Mouse (Mus musculus): ENCODE measurements at regions not wholly inside any gene's neighbourhood (a gene's known extent, or its start where the extent isn't known, plus 50 kb on each side); places are given as distances from the start of the nearest gene placed in this dataset.

GRCm38 (mm10) chr19:15791264-15791913, 155.7 kb downstream of the Psat1 start:
- H3K4me1 ChIP-seq (replicated peaks; ENCODE audit: control insufficient read depth, insufficient read depth): no peaks in the 10 kb centered on the region
- no peaks in the 10 kb centered on the region; the same call in 1 of the 2 replicates for H3K9me3 ChIP-seq (ENCODE audit: control insufficient read depth, low read length)
- H3K36me3 ChIP-seq (ENCODE audit: control insufficient read depth, insufficient read depth, low read length): no peaks in the 10 kb centered on the region
- H3K9ac ChIP-seq (ENCODE audit: low read length): no peak overlapping the region
- 28% methylated on average over 12 of the region's 12 CpGs for WGBS
- no peak for TF ChIP-seq EP300 (optimal IDR thresholded peaks at IDR 0.05)
- no peaks in the 10 kb centered on the region for H3K27me3 ChIP-seq (ENCODE audit: control insufficient read depth, insufficient read depth, low read length)
- peak overlapping the region; percentile 25; the same call in 1 of the 2 replicates for H3K4me2 ChIP-seq (replicated peaks; ENCODE audit: low read depth)
- ATAC-seq (ENCODE audit: low FRiP score, low TSS enrichment) (no peak), DNase-seq (ENCODE audit: low spot score) (no peak)
- no peak overlapping the region for H3K4me3 ChIP-seq (ENCODE audit: low read depth, low read length)
- H3K27ac ChIP-seq (replicated peaks): no peak overlapping the region

- Histone ChIP-seq H3K27ac (replicated peaks) (no peak overlapping the region), H3K4me3 (ENCODE audit: low read depth, low read length) (no peak overlapping the region; the same call in 1 of the 2 replicates), H3K4me1 (replicated peaks; ENCODE audit: control insufficient read depth, insufficient read depth) (no peaks in the 10 kb centered on the region), H3K9me3 (ENCODE audit: control insufficient read depth, low read length) (no peaks in the 10 kb centered on the region; the same call in 1 of the 2 replicates), H3K36me3 (ENCODE audit: control insufficient read depth, insufficient read depth, low read length) (no peaks in the 10 kb centered on the region), H3K4me2 (replicated peaks; ENCODE audit: low read depth) (peak overlapping the region; percentile 25), H3K27me3 (ENCODE audit: control insufficient read depth, insufficient read depth, low read length) (no peaks in the 10 kb centered on the region), H3K9ac (ENCODE audit: low read length) (no peak overlapping the region)
- ATAC-seq (ENCODE audit: low FRiP score, low TSS enrichment) (no peak), DNase-seq (ENCODE audit: low spot score) (no peak)
- 12% methylated on average over 13 of the region's 13 CpGs for WGBS
- TF ChIP-seq EP300 (optimal IDR thresholded peaks at IDR 0.05) (no peak), CTCF (IDR thresholded peaks at IDR 0.05; ENCODE audit: low read depth) (no peak)
Observed at GRCm38 (mm10) chr19:15790620-15791263, 156.4 kb downstream of the Psat1 start.

- no peaks in the 10 kb centered on the region for H3K4me1 ChIP-seq (replicated peaks; ENCODE audit: control insufficient read depth, insufficient read depth)
- ATAC-seq (ENCODE audit: low FRiP score, low TSS enrichment) (no peak), DNase-seq (ENCODE audit: low spot score) (no peak)
- TF ChIP-seq CTCF (IDR thresholded peaks at IDR 0.05; ENCODE audit: low read depth) (no peak), EP300 (optimal IDR thresholded peaks at IDR 0.05) (no peak)
- H3K9me3 ChIP-seq (ENCODE audit: control insufficient read depth, low read length): no peaks in the 10 kb centered on the region; the same call in 1 of the 2 replicates
- 58% methylated on average over 5 of the region's 5 CpGs for WGBS
- no peak overlapping the region for H3K4me3 ChIP-seq (ENCODE audit: low read depth, low read length)
- H3K36me3 ChIP-seq (ENCODE audit: control insufficient read depth, insufficient read depth, low read length): no peaks in the 10 kb centered on the region
- no peak overlapping the region for H3K9ac ChIP-seq (ENCODE audit: low read length)
- H3K27me3 ChIP-seq (ENCODE audit: control insufficient read depth, insufficient read depth, low read length): no peaks in the 10 kb centered on the region
- H3K27ac ChIP-seq (replicated peaks): no peak overlapping the region
- no peak overlapping the region for H3K4me2 ChIP-seq (replicated peaks; ENCODE audit: low read depth)
Observed at GRCm38 (mm10) chr19:15789741-15790140, 157.4 kb downstream of the Psat1 start.

- Histone ChIP-seq H3K27me3 (ENCODE audit: control insufficient read depth, insufficient read depth, low read length) (no peaks in the 10 kb centered on the region), H3K4me3 (ENCODE audit: low read depth, low read length) (no peak overlapping the region), H3K9me3 (ENCODE audit: control insufficient read depth, low read length) (no peaks in the 10 kb centered on the region; the same call in 1 of the 2 replicates), H3K4me2 (replicated peaks; ENCODE audit: low read depth) (no peak overlapping the region), H3K9ac (ENCODE audit: low read length) (no peak overlapping the region), H3K27ac (replicated peaks) (no peak overlapping the region), H3K36me3 (ENCODE audit: control insufficient read depth, insufficient read depth, low read length) (no peaks in the 10 kb centered on the region), H3K4me1 (replicated peaks; ENCODE audit: control insufficient read depth, insufficient read depth) (no peaks in the 10 kb centered on the region)
- no peak for TF ChIP-seq EP300 (optimal IDR thresholded peaks at IDR 0.05)
- no peak for TF ChIP-seq CTCF (IDR thresholded peaks at IDR 0.05; ENCODE audit: low read depth)
- WGBS: 53% methylated on average over 4 of the region's 4 CpGs
- ATAC-seq (ENCODE audit: low FRiP score, low TSS enrichment) (no peak), DNase-seq (ENCODE audit: low spot score) (no peak)
Observed at GRCm38 (mm10) chr19:15784644-15785043, 162.5 kb downstream of the Psat1 start.

GRCm38 (mm10) chr19:15769651-15770050, 177.5 kb downstream of the Psat1 start:
- no peaks in the 10 kb centered on the region for H3K4me1 ChIP-seq (replicated peaks; ENCODE audit: control insufficient read depth, insufficient read depth)
- H3K4me3 ChIP-seq (ENCODE audit: low read depth, low read length): no peak overlapping the region
- WGBS: 62% methylated on average over 4 of the region's 4 CpGs
- DNase-seq (ENCODE audit: low spot score): no peak
- H3K27ac ChIP-seq (replicated peaks): no peak overlapping the region
- no peak for TF ChIP-seq CTCF (IDR thresholded peaks at IDR 0.05; ENCODE audit: low read depth)
- TF ChIP-seq EP300 (optimal IDR thresholded peaks at IDR 0.05): no peak
- H3K27me3 ChIP-seq (ENCODE audit: control insufficient read depth, insufficient read depth, low read length): no peaks in the 10 kb centered on the region
- no peak overlapping the region for H3K9ac ChIP-seq (ENCODE audit: low read length)
- no peaks in the 10 kb centered on the region for H3K36me3 ChIP-seq (ENCODE audit: control insufficient read depth, insufficient read depth, low read length)
- H3K9me3 ChIP-seq (ENCODE audit: control insufficient read depth, low read length): no peaks in the 10 kb centered on the region
- no peak overlapping the region for H3K4me2 ChIP-seq (replicated peaks; ENCODE audit: low read depth)
- ATAC-seq (ENCODE audit: low FRiP score, low TSS enrichment): no peak

GRCm38 (mm10) chr19:15761086-15761485, 186.1 kb downstream of the Psat1 start:
- no peaks in the 10 kb centered on the region for H3K36me3 ChIP-seq (ENCODE audit: control insufficient read depth, insufficient read depth, low read length)
- no peak overlapping the region for H3K4me3 ChIP-seq (ENCODE audit: low read depth, low read length)
- no peak for ATAC-seq (ENCODE audit: low FRiP score, low TSS enrichment)
- no peak for DNase-seq (ENCODE audit: low spot score)
- WGBS: 84% methylated on average over 4 of the region's 4 CpGs
- H3K4me1 ChIP-seq (replicated peaks; ENCODE audit: control insufficient read depth, insufficient read depth): no peaks in the 10 kb centered on the region
- H3K27ac ChIP-seq (replicated peaks): no peak overlapping the region
- no peak overlapping the region for H3K9ac ChIP-seq (ENCODE audit: low read length)
- no peaks in the 10 kb centered on the region for H3K27me3 ChIP-seq (ENCODE audit: control insufficient read depth, insufficient read depth, low read length)
- H3K4me2 ChIP-seq (replicated peaks; ENCODE audit: low read depth): no peak overlapping the region
- H3K9me3 ChIP-seq (ENCODE audit: control insufficient read depth, low read length): no peaks in the 10 kb centered on the region
- TF ChIP-seq EP300 (optimal IDR thresholded peaks at IDR 0.05): no peak
- TF ChIP-seq CTCF (IDR thresholded peaks at IDR 0.05; ENCODE audit: low read depth): no peak

Data from stomach, postnatal 0 days (tissue).